Mouse (Mus musculus) erythroblast, adult 5-6 weeks (primary cell): ENCODE measurements around the gene Traf7. TPM values are rescaled to one million over a fixed set of nuclear protein-coding genes. Genes with fewer than 3 reads are reported as not detected.
A peak's percentile ranks its signal among the peaks of the same experiment; 100 is the strongest.

Experiments used
- ATAC-seq: replicated peaks from 2 replicates; pipeline ENCODE4 v1.8.0; 2016; ENCODE audit warnings: moderate number of reproducible peaks, mild to moderate bottlenecking, moderate TSS enrichment, inconsistent platforms; ENCODE audit not compliant: poor library complexity, low FRiP score, severe bottlenecking
- total RNA-seq, 2 experiments: library from RNA; stranded (forward) in 1 of 2; stranded (reverse) in 1 of 2; fragments of 150-400 nt in 1 of 2; fragments of 200-764, 138-1000 nt in 1 of 2; gene quantifications; 2 replicates each; pipeline versions ENCODE4 v1.2.3 to v1.2.4; 2015 to 2017; ENCODE audit warnings: low replicate concordance in 2 of 2

Gene Traf7
- total RNA-seq, 2 experiments from 2014 or later = 11.9 to 24.2 TPM

DNA sequence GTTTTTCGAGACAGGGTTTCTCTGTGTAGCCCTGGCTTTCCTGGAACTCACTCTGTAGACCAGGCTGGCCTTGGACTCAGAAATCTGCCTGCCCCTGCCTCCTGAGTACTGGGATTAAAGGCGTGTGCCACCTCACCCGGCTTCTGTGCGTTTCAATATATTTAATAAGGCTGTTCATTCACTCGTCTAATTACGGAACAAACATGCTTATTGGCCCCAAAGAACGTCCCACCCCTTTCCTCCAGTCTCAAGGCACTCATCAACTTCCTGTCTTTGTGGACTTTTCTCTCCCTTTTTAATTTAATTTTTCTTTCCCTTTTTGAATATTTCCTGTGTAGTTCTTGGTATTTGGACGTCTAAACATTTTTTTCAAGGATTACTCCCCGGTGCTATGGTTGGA lies 20.7 kb upstream of the Traf7 start:
- ATAC-seq = no peak

- ATAC-seq = no peak
Measured at GRCm38 (mm10) chr17:24546234-24546633, 18.5 kb upstream of the Traf7 start.

- ATAC-seq = no peak
Measured at GRCm38 (mm10) chr17:24545247-24545646, 17.5 kb upstream of the Traf7 start.

DNA sequence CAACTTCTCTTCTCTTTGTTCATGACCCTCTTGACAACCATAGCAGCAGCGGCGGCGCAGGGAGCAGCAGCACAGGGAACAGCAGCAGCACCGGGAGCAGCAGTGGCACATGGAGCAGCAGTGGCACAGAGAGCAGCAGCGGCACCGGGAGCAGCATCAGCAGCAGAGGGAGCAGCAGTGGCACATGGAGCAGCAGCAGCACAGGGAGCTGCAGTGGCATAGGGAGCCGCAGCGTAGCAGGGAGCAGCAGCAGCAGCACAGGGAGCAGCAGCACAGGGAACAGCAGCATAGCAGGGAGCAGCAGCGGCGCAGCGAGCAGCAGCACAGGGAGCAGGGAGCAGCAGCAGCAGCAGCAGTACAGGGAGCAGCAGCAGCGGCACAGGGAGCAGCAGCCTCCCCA lies 16.9 kb upstream of the Traf7 start:
- ATAC-seq = no peak

DNA sequence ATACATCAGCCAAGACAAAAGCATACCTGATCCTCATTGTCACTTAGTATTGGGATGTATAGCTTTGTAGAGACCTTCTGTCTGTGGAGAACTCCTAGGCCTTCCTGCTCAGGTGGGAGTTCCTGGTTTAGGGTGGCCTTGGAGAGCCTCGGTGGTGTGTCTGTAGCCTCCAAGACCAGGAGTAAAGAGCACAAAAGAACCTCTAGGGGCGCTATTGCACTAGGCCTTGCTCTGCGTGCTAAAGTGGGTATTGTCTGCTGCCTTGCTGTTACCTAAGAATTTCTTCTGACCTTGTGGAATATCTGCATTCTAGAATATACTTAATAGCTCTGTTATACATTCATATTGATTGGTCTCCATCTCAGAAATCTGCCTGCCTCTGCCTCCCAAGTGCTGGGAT lies 12.6 kb upstream of the Traf7 start:
- ATAC-seq = peak; percentile 94

- ATAC-seq = no peak
Measured at GRCm38 (mm10) chr17:24538950-24539349, 11.2 kb upstream of the Traf7 start.

DNA sequence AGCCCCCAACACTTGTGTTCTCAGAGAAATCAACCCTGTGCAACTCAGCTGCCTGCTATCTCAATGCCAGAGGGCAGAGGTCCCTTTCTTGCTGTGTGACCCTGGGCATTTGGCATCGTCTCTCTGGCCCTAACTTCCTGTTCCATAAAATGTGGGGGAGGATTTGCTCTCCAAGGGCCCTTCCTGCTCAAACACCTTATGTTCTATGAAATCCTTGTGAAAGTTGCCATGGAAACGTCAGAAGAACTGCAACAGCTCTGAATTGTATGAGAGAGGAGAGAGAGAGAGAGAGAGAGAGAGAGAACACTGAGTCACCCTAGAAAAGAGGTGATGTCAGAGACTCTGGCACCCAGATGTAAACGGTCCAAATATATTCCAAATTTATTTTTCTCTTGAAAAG lies 9.8 kb upstream of the Traf7 start:
- ATAC-seq = no peak

GRCm38 (mm10) chr17:24535300-24535699 lies 7.6 kb upstream of the Traf7 start:
- ATAC-seq = no peak

DNA sequence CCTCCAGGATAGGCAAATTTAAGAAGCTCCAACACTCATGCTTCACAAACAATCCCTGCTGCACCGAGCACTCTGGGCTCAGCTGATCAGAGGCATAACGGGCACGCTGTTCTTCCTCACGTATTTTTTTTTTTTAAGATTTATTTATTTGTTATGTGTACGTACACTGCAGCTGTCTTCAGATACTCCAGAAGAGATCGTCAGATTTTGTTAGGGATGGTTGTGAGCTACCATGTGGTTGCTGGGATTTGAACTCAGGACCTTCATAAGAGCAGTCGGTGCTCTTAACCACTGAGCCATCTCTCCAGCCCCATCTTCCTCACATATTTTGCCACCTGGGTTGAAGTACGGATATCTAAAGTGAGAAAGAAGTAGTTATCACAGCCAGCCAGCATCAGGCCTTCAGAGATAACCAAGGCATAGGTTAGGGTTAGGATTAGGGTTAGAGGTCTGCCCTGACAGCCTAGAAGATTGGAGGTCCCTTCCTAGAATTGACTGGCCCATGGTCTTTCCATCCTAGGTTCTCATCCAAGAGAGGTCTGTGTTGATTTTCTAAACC lies 6.5 kb upstream of the Traf7 start, which contains the start of gene Rab26:
Gene Rab26, minus strand, starts transcription at position 51 of the 559 bp plus-strand sequence.
- no peak for ATAC-seq

- peak; percentile 93 for ATAC-seq
Measured at GRCm38 (mm10) chr17:24533099-24533992, 5.6 kb upstream of the Traf7 start.

- no peak for ATAC-seq
Measured at GRCm38 (mm10) chr17:24532045-24532444, 4.3 kb upstream of the Traf7 start.

DNA sequence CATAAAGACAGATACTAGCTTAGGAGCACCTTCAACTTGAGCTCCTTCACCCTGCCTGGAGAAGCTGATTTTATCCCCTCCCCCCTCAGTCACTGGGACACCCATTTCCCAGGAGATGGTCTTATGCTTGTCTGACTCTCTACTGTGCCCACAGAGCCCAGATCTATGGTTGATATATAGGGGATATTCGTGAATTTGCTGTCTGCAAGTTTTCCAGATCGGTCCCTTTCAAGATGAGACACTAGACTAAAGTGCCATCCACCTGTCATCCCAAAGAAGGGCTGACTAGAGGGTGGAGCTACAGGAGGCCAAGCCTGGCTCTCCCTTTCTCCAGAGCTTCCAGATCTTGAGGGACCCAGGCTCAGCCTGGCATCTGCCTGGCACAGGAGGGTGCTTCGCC lies 3.3 kb upstream of the Traf7 start:
- ATAC-seq = no peak

- ATAC-seq = no peak
Measured at GRCm38 (mm10) chr17:24530361-24531050, 2.8 kb upstream of the Traf7 start.

DNA sequence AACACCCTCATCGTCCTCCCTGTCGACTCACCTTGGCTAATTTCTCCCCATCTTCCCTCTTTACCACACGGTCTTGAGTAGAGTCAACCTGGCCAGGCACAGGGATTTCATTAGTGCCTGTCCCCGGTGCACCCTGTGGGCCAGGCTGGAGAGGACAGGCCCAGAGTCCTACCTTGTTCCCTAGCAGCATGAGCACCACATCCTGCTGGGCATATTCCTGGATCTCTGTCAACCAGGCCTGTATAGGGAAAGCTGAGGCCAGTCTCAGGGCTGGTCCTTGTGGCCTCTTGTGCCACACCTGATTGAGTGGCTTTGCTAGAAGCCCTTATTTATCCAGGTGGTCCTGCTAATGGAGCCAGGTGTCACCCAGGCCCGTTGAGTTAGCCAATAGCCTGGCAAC lies 2.1 kb upstream of the Traf7 start:
- no peak for ATAC-seq

DNA sequence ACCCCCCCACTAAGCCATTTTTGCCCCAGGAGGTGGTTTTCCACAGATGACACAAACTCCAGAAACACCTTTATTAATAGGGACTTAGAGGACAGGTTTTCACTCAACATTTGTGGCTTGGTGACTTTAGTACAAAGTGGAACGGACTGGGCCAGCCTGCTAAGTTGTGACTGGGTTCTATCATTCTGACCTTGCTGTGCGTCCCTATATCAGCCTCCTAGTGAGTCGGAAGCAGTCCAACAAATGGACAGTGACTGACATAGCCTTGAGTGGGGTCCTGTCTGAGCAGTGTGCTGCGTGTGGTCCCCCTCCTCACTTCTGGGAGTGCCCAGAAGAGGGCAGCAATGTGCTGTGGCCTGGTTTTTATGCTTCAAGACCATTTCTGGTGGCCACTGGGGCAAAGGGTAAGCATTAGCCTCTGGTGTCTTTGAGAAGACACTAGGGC lies 1.3 kb upstream of the Traf7 start:
- no peak for ATAC-seq

GRCm38 (mm10) chr17:24528560-24528918 lies 801 bp upstream of the Traf7 start:
- ATAC-seq = no peak

- no peak for ATAC-seq
Measured at GRCm38 (mm10) chr17:24527315-24527714, 423 bp downstream of the Traf7 start.

DNA sequence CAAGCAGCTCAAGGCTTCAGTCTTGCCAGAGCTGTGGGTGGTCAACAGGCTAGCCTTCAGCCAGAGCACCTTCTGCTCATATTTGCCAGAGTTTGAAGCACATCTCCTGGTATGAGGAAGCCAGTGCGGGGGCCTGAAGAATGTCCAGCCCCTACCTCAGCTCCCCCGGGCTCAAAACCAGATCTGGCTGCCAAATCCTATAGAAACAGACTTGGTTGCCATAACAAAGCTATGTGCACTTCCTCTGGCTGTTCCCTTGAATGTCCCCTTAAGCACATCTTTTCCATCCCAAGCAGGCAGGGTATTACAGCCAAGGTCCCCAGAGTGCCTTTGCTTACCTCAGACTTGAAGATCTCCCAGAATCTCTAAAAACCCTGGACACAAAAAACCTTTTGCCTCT lies 3.0 kb downstream of the Traf7 start:
- ATAC-seq = no peak

- no peak for ATAC-seq
Measured at GRCm38 (mm10) chr17:24520450-24520849, 7.3 kb downstream of the Traf7 start.

DNA sequence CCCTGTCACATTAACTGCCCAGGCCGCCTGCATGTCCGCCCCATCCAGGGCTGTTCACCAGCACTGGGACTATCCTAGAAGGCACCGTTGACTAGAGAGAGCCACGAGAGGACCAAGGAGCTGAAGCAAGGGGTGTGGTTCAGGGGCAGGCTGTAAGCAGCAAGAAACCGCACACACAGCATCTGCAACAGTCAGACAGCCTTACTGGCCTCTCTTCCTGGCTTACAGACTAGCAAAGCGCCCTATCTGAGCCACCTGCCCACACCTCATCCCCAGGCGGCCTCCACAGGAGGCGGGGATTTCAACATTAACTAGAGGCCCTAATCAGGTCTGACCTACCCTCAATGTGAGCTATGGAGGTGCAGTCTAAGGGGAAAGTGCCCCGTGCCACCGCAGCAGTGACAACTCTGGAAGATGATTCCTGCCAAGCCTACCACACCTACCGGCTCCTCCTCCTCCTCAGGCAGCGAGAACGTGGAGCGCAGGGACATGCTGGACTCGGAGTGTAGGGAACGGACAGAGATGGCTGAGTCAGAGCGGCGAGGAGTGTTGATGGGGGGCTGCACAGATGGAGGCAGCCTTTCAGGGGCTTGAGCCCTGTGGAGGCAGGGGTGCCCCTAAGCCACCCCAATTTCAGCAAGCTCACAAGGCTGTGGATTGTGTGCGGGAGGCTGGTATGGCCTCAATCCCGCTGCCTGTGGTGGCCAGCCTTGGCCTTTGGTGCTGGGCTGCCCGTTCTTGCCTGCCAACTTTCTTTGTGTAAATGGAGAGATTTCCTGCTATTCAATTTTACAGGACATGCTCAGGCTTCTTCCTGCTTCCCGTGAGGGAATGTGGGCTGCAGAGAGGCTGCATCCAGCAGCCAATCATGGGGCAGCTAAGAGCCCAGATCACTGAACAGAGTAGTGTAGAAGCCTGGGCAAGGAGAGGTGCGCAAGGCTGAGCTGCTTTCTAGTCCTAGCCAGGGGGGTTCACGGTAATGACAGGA lies 13.2 kb downstream of the Traf7 start:
- ATAC-seq = no peak
